Mouse (Mus musculus) spleen, postnatal 36 days (tissue): ENCODE measurements at regions not wholly inside any gene's neighbourhood (a gene's known extent, or its start where the extent isn't known, plus 50 kb on each side); places are given as distances from the start of the nearest gene placed in this dataset.
A peak's percentile ranks its signal among the peaks of the same experiment; 100 is the strongest.
"Not testable (repeated sequence)": the region's sequence is repeated elsewhere in the genome, so short reads cannot be mapped to it uniquely, and the experiment has no call there.

ENCODE experiments used
- DNase-seq, 2 experiments: peaks; one replicate each; pipeline ENCODE4 v3.0.0; 2022; ENCODE audit warnings: low spot score in 2 of 2, mixed read lengths in 1 of 2

DNA sequence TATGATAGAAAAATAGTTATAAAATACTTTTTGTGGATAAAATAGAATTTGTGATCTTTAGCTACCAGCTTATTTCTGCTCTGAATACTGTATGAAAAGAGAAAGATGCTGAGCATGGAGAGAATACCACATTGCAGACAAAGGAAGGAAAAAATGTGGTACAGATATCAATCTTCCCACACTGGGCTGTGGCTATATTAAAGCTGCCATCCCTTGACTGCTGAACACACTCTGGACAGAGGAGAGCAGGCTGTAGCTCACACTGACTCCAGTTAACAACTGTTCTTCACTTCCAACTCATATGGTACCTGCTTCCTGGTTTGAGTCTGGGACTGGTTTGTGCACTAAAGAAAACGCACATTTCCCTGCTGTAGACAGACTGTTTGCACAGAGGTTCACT is 76.7 kb upstream of the Try4 start:
- no peak for DNase-seq

DNA sequence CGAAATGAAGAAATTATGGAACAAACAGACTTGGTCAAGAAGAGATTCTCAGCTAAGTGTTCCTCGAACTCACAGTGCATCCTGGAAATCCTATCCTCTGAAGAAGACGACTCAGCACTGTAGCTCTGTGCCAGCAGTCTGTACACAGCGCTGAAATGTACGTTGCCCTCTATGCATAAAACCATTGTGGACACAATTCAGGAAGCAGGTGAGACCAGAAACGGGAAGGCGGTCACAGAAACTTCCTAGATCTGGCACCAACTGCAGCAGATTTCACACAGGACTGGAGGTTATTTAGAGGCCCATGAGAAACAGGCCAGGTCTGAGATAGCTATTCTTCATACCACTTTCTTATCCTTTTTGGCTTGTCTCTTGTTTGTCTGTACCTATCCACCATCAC is 83.7 kb upstream of the Try4 start:
- DNase-seq: peak; percentile 12 to 16

DNA sequence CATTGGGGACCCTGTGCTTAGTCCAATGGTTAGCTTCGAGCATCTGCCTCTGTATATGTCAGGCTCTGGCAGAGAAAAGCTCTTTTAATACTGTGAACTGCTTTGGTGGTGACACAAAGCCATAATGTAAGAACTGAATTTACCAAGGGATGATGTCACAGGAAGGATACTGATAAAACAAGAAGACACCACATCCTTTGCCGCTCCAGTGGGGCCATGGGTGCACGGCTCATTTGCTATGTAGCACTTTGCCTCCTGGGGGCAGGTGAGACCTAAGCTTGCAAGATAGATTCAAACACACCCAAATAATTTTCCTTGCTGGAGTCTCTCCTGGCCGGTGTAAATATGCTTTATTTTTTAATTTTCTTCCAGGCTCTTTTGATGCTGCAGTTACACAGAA is 86.2 kb upstream of the Try4 start:
- DNase-seq: peak; percentile 8 to 22

DNA sequence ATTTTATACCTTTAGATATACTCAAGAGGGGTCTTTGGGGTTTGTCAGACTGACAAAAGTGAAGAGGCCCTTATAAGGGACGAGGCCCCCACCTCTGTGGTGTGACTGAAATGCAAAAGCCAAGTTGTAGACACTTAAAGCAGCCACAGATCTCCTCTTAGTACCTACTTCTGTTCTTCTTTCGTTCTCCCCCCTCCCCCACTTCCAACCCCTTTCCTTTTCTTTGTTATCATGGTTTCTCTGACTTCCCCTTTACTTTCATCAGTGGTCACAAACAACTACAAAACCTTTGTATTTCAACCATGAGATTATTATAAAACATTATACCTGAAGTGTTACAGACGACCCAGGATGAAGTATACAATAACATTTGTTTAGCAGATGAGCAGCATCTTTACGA is 96.2 kb upstream of the Try4 start:
- no peak for DNase-seq

DNA sequence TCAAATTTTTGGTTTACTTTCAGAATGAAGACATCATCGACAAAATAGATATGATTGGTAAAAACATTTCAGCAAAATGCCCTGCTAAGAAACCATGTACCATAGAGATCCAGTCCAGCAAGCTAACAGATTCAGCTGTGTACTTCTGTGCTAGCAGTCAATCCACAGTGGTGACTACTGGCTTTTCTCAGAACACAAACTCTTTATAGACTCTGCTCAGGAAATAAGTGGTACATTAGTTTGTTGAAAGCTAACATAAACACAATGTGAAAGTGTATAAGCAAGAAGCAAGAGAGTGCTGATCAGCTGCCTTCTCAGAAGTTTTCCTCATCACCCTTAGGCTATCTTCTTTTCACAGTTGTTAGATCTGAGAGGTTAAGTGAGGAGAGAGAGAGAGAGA is 99.2 kb upstream of the Try4 start:
- no peak for DNase-seq

DNA sequence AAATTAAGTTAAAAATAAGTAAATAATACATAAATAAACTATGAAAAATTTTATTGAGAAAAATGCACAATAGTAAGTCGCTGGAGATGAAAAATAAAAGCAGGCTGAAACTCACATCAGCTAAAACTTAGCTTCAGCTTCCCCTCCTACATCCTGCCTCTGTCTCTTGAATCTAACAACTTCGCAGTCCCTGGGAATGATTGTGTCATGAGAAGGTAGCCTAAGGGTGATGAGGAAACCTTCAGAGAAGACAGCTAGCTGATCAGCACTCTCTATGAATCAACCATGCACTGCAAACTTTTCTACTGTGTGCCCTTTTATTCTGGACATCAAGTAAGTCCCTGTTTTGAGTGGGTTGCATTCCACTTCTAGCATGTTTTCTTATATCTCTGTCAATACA is 99.8 kb upstream of the Try4 start:
- no peak for DNase-seq

DNA sequence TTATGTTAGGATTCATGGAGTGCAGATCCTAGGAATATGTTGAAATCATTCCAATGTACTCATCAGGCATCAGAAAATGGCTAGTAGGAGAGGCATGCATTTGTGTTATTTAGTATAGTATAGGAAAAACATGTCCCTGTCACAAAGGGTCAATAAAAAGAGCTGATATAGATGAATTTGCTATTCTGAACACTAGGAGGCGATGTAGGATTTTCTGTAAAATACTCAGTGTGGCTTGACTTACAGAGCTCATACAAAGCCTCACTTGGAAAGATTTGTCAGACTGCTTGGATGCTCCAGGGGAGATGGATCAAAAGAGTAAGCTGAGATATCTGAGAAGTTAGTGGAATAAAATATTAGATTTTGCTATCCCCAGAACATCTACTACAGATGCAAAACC is 107.6 kb upstream of the Try4 start:
- no peak for DNase-seq

DNA sequence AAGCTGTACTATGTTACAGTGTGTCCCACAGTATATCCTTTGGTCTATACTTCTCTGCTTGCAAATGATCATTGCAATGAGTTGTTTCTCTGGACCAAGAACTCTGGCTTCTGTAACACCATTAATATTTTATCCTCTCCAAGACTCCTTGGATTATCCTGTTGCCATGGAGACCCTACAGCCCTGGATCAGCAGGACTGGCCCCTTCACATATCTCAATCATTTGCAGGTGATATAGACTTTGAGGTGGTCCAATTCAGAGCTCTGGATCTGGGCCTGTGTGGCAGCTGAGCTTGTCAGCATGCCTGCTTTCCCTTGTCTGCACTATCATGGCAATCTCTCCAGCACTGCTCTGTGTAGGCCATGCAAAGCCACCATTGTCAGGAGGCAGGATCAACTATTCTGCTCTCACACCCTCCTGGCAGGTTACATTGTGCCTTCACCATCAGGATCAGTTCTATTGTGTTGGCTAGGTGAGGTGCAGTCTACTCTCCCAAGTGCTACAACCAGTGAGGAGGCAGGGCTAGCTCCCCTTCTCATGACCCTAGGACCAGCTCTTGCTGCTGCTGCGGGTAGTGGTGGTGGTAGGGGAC is 110.2 kb upstream of the Try4 start:
- no peak for DNase-seq

DNA sequence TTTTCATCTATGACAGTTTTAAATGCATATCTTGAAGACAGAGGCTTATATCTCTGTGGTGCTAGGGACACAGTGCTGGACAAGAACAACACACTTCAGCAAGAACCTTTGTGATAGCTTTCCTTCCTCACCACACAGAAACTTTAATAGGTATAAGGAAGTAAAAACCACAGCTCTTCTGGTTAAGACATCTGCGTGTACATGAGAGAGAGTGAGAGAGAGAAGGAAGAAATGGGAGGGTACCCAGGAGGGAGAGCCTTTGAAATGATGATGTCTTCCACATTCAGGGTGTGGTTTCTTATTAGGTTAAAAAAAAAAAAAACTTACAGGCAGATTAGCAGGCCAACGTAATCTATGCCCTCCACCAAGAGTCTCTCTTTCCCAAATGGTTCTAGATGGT is 113.2 kb upstream of the Try4 start:
- DNase-seq: no peak

DNA sequence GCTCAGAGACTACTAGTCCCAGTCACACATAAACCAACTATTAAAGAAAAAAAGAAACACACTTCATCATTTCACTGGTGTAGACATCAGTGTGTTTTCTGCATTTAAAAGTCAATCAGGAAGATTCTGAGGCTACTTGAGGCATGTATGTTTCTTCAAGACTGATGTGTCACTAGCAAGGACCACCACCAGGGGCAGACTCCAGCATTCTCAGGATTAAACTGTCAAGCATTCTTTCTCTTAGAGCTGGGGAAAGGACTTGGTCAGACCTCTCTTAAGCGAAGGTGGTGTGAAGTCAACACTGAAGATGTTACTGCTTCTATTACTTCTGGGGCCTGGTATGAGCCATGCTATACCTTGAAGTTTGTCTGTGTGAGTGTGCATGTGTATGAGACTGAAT is 114.1 kb upstream of the Try4 start:
- no peak for DNase-seq

DNA sequence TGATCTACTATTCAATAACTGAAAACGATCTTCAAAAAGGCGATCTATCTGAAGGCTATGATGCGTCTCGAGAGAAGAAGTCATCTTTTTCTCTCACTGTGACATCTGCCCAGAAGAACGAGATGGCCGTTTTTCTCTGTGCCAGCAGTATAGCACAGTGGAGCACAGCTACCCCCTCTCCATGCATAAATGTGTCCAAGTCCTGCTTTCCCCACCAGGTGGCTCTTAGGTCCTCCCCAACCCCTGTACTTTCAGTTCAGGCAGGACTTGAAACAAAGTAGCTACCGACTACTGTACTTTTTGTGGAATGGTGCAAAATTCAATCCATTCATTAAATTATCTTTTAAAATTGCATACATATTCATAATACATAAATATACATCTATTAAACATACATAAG is 123.2 kb upstream of the Try4 start:
- no peak for DNase-seq

DNA sequence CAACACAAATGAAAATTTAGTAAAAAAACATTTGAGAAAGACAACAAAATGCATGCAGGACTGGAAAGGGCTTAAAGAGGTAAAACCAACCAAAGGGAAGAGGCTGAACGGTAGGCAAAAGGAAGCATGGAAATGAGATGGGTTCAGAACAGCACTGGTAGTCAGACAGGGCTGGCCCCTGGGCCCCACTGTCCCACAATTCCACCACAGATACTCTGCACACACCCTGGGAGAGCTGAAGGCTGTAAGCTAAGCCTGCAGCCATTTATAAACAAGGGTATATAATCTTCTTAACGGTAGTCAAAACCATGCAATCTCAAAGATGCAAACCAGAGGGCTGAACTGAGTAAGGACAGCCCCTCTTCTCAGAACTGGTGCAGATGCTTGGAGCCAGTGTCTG is 124.0 kb upstream of the Try4 start:
- no peak for DNase-seq

DNA sequence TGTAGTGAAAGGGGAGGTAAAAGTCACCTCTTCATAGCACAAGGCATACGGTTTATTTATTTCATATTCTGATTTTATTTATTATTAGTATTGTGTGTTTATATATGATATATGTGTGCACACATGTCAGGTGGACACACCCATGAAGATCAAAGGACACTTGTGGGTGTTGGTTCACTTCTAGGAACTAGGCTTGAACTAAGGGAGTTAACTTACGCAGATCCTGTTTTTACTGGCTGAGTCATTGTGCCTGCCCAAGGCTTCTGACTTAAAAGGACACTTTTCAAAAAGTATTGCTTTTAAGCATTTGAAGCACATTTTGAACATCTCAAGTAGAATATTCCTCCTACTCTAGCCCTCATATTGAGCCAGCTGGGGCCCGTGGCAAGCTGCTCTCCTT is 124.9 kb upstream of the Try4 start:
- peak in 1 of 2 experiments; percentile 4 for DNase-seq

DNA sequence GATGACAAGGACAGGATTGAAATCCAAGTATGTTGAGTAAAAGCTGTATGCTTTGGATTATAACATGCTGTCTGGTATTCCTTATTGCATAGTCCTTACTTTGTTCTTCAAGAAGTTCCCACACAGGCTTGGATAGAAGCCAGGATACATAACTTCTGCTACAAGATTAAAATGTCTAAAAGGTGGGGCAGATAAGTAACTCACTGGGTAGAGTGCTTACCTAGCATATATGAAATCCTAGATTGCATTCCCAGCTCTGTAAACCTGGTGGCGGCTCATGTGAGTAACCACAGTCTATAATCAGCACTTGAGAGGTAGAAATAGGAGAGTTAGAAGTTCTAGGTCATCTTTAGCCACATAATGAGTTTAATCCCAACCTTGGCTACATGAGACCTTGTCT is 126.0 kb upstream of the Try4 start:
- no peak for DNase-seq

DNA sequence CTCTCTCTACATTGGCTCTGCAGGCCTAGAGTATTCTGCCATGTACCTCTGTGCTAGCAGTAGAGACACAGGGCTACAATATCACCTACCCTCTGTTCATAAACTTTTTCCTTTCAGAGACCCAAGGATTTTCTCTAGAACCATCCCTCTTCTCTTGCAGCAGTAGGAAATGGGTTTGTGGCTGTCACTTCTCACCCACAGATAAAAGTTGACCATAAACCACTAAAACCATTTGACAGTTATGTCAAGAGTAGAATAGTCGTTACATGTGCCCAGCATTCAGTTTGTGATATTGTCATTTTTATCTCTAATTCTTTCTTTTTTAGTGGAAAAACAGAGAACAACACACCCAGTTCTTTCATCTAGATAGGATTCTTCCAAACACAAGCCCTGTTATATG is 128.2 kb upstream of the 2210010C04Rik start:
- DNase-seq: no peak

DNA sequence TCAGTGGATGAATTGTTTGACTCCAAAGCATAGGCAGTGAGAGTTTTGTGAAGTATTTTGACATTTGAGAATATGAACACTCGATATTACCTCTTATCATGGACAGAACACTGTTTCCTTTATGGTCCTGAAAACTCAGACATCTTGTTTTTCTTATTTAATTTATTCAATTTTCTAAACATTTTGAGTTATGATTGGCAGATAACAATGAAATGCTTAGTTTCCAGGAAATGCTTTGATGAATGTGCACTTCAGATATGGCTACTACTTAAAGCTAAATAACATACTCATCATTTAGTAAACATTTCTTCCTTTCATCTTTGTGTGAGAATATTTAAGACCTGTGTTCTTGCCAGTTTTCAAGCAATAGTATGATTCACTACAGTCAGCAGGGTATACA is 126.4 kb upstream of the 2210010C04Rik start:
- no peak for DNase-seq

DNA sequence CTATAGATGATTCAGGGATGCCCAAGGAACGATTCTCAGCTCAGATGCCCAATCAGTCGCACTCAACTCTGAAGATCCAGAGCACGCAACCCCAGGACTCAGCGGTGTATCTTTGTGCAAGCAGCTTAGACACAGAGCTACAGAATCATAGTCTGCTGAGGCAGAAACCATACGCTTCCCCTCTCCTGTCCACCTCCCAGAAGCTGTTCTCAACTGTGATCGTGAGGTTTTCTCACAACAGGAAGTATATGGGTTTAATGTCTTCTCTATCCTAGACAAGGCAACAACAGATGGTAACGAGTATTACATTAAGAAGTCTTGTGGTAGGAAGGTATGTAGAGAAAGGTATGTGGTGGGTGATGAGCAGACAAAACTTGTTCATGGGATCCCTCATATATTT is 116.8 kb upstream of the 2210010C04Rik start:
- DNase-seq: no peak

DNA sequence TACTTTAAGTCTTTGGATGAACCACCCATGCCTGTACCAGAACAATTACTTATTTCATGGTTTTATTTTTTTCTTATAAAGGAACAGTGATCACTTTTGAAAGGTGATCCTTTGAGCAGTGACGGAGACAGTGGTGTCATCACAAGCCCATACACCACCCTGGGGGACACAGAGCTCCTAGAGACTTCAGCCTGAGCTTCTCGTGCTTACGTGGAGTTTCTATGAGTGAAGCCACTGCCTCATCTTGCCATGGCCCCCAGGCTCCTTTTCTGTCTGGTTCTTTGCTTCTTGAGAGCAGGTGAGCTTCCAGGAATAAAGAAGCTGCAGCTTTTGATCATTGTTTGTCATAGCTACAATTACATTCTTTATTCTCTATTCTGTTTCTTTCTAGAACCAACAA is 116.2 kb upstream of the 2210010C04Rik start:
- no peak for DNase-seq

DNA sequence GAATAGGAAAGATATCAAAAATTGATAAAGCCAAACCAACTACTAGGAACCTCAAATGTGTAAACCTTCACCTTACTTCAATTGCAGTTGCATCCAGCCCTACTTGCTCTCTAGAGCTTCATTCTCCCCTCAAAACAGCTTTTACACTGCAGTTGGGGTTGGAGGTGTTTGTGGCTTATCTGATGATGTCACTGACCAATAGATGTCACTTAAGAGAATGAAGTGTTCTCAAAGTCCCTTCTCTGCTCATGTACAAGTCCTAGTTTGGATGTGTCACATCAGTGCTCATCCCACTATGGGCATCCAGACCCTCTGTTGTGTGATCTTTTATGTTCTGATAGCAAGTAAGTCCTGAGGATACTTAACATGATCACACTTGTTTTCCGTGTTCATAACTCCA is 105.6 kb upstream of the 2210010C04Rik start:
- DNase-seq: no peak

DNA sequence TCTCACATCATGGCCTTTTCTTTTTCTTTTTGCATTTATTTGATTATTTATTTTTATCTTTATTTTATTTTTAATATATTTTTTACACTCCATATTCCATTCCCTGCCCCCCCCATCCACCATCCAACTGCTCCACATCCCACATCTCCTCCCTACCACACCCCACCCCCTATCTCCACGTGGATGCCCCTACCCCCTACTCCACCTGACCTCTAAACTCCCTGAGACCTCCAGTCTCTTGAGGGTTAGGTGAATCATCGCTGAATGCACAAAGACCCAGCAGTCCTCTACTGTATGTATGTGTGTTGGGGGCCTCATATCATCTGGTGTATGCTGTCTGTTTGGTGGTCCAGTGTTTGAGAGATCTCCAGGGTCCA is 102.1 kb upstream of the 2210010C04Rik start:
- DNase-seq: not testable (repeated sequence)

DNA sequence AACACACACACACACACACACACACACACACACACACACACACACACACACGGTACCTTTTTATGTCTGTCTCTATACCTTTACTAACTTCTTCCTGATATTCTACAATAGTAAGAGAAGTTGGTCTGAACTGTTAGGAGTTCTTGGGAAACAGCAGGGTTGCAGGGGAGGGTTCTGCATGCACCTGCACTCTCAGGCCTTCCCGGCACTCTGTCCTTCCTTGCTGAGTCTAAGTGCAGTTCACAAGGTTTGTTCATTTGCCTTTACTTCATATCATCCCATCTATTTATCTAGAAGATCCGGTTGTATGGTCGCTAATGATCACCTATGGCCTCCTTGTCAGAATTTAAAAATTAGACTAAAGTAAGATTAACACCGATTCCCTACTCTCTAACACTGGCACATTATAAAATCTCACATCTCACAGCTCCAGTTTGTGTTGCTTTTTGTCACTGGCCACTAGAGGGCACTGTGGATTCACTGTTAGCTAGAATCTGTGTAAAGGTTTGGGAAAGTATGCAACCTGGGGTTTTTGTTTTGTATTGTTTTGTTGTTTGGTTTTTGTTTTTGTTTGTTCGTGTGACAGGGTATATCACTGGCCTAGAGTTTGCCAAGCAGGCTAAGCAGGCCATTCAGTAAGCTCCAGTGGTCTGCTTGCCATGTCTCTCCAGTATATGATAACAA is 101.5 kb upstream of the 2210010C04Rik start:
- DNase-seq: peak in 1 of 2 experiments; percentile 39

DNA sequence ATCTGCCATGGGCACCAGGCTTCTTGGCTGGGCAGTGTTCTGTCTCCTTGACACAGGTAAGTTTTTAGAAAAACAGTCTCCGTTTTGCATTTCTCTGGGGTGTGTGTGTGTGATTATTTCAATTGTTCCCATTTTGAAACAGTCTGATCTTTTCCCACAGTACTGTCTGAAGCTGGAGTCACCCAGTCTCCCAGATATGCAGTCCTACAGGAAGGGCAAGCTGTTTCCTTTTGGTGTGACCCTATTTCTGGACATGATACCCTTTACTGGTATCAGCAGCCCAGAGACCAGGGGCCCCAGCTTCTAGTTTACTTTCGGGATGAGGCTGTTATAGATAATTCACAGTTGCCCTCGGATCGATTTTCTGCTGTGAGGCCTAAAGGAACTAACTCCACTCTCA is 99.9 kb upstream of the 2210010C04Rik start:
- DNase-seq: no peak

DNA sequence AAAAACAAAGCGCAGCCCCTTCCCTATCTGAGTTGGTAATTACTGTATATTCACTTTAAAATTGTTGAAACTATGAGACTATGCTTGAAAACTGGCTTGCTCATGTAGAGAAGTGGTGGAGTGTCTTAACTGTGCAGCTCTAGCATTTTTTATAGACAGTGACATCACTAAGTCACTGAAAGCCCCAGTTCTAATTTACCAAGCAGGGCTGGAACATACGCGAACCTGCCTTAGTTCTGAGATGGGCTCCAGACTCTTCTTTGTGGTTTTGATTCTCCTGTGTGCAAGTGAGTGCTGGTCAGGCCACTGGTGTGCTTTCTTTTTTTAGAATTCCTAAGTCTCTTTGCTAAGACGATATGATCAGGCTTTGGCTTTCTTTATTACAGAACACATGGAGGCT is 94.6 kb upstream of the 2210010C04Rik start:
- DNase-seq: no peak

DNA sequence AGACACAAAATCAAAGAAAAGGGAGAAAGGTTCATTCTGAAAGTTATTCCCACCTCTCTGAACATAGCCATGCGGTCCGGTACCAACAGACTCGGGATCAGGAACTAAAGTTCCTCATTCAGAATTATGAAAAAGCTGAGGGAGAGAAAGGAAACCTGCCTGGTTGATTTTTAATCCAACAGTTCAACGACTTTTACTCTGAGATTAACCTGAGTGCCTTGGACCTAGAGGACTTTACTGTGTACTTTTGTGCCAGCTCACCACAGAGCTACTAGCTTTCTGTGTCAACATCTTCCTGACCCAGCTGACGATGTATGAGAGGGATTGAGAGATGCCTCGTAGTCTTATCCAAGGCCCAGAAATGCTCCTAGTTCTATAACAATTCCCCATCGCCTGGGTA is 92.5 kb upstream of the 2210010C04Rik start:
- no peak for DNase-seq
